Mouse (Mus musculus) CH12.LX (cell line): ENCODE results near the gene Krt42.

Source experiments
- CTCF ChIP-seq, 2 experiments: IDR thresholded peaks in 1 of 2; conservative IDR thresholded peaks in 1 of 2; 2 replicates each; pipeline ENCODE4 v1.5.1; 2011 to 2012; ENCODE audit warnings: low read depth in 2 of 2, low read length in 2 of 2, improper control_type of control experiment in 1 of 2, inconsistent platforms in 1 of 2, mild to moderate bottlenecking in 1 of 2, moderate library complexity in 1 of 2
- E2F4 ChIP-seq: IDR thresholded peaks from 2 replicates; pipeline ENCODE4 v1.6.1; 2011; ENCODE audit warnings: low read depth, low read length, improper control_type of control experiment; ENCODE audit not compliant: insufficient replicate concordance
- GABPA ChIP-seq: IDR thresholded peaks from 2 replicates; pipeline ENCODE4 v1.6.1; 2012; ENCODE audit warnings: low read depth, low read length, improper control_type of control experiment, inconsistent platforms; ENCODE audit not compliant: insufficient replicate concordance
- JUND ChIP-seq: conservative IDR thresholded peaks from 2 replicates; pipeline ENCODE4 v1.6.1; 2011; ENCODE audit warnings: low read depth, low read length, improper control_type of control experiment
- NELFE ChIP-seq: IDR thresholded peaks from 2 replicates; pipeline ENCODE4 v1.6.1; 2011; ENCODE audit warnings: low read depth, low read length, improper control_type of control experiment
- POLR2A ChIP-seq: IDR thresholded peaks from 2 replicates; pipeline ENCODE4 v1.6.1; 2011; ENCODE audit warnings: low read depth, mild to moderate bottlenecking, improper control_type of control experiment, low read length

DNA sequence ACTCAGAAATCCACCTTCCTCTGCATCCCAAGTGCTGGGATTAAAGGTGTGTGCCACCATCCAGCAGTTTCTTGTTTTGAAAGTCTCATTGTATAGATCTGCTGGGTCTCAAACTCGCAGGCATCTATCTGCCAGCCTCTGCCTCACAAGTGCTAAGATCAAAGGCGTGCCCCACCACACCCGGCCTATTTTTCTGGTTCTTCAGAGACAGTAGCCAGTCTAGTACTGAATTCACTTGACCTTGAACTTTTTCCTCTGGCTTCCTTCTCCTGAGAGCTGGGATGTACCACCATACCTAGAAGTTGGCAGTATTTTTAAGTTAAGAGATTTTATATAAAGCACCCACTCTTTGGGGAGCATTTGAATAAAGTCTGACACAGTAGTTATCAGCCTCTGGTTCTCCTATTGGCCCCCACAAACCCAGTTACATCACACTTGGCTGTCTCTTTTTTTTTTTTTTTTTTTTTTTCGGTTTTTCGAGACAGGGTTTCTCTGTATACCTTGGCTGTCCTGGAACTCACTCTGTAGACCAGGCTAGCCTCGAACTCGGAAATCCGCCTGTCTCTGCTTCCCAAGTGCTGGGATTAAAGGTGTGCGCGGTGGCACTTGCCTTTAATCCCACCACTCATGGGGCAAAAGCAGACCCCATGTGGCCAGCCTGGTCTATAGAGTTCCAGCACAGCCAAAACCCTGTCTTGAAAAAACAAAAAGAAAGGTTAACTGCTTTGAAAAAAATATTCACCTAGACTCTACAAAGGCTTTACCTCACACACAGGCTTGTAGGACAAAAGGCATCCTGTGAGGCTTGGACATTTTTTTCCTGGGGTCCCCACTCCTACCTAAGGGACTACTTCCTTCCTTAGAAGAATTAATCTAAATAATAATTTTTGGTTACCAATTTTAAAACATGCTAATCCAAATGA is 49.1 kb upstream of the Krt42 start:
- TF ChIP-seq POLR2A, result no peak
- no peak for TF ChIP-seq CTCF (conservative IDR thresholded peaks at IDR 0.05 in 1 of 2, IDR thresholded peaks at IDR 0.05 in 1 of 2; ENCODE audit: low read depth in 2 of 2, low read length in 2 of 2)
- no peak for TF ChIP-seq GABPA
- TF ChIP-seq E2F4, result no peak
- TF ChIP-seq NELFE, result no peak
- TF ChIP-seq JUND, result no peak
